Mouse (Mus musculus) embryonic facial prominence, embryonic 12.5 days (tissue): Measurements from ENCODE around the gene Cdca7l. TPM values are rescaled to one million over a fixed set of nuclear protein-coding genes. Genes with fewer than 3 reads are reported as not detected.
"Not testable (repeated sequence)": the region's sequence is repeated elsewhere in the genome, so short reads cannot be mapped to it uniquely, and the experiment has no call there.

Source experiments
- ATAC-seq: fragments of 200-750 bp; cut with Nextera tagmentation; 2 replicates; pipeline ENCODE4 v1.8.0; 2017; ENCODE audit not compliant: insufficient number of reproducible peaks, insufficient read depth, low FRiP score, low TSS enrichment
- H3K27ac ChIP-seq: fragments of 300-500 bp; sonication (generic); 2 replicates; pipeline ENCODE4 v1.5.1; 2016; ENCODE audit warnings: mild to moderate bottlenecking
- H3K27me3 ChIP-seq: fragments of 300-500 bp; sonication (generic); 2 replicates; pipeline ENCODE4 v1.6.1; 2016; ENCODE audit warnings: mild to moderate bottlenecking, moderate library complexity
- H3K36me3 ChIP-seq: fragments of 300-500 bp; sonication (generic); 2 replicates; pipeline ENCODE4 v1.6.1; 2016; ENCODE audit warnings: mild to moderate bottlenecking
- H3K4me1 ChIP-seq: fragments of 300-500 bp; sonication (generic); 2 replicates; pipeline ENCODE4 v1.6.1; 2016
- H3K4me2 ChIP-seq: fragments of 300-500 bp; sonication (generic); replicated peaks from 2 replicates; pipeline ENCODE4 v1.6.1; 2016; ENCODE audit warnings: mild to moderate bottlenecking, moderate library complexity
- H3K4me3 ChIP-seq: fragments of 300-500 bp; sonication (generic); 2 replicates; pipeline ENCODE4 v1.5.1; 2016; ENCODE audit warnings: mild to moderate bottlenecking
- H3K9ac ChIP-seq: fragments of 300-500 bp; sonication (generic); 2 replicates; pipeline ENCODE4 v1.6.1; 2016; ENCODE audit warnings: mild to moderate bottlenecking, moderate library complexity
- H3K9me3 ChIP-seq: fragments of 300-500 bp; sonication (generic); 2 replicates; pipeline ENCODE4 v1.6.1; 2016; ENCODE audit warnings: mild to moderate bottlenecking, moderate library complexity
- WGBS: fragments of 180-500 bp; shearing (Covaris S2); methylation state at CpG from one replicate; pipeline ENCODE4 v1.1.7; 2016; 5-methylcytosine and 5-hydroxymethylcytosine counted together
- polyA plus RNA-seq: library from polyadenylated mRNA; unstranded; fragments of >200 nt; fragmentation: Nextera tagmentation; extraction: Ambion mirVana; gene quantifications from 2 replicates; pipeline ENCODE4 v1.2.1, GENCODE M21; 2016

Gene Cdca7l
- polyA plus RNA-seq: 34.1 and 34.6 TPM in 2 replicates

DNA sequence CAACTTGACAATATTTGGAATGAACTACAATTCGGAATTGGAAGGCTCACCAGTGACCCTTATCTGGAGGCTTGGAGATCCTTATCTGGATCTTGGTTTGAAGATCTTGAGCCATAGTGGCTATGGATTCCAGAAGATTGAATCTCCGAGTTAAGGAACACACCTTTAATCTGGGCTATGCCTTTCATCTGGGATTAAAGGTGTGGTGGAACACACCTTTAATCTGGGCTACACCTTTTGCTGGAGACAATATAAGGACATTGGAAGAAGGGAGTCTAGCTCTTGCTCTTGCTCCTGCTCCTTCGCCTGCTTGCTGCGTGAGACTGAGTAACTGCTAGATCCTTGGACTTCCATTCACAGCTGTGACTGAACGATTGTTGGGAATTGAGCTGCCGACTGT, at the start of gene Cdca7l:
Gene Cdca7l (plus strand): TSS at position 301 of the 400 bp plus-strand sequence.
- H3K27me3 ChIP-seq, H3K9me3 ChIP-seq, H3K4me1 ChIP-seq, H3K27ac ChIP-seq, H3K36me3 ChIP-seq, H3K9ac ChIP-seq, ATAC-seq, H3K4me3 ChIP-seq, H3K4me2 ChIP-seq: not testable (repeated sequence)
- 95% methylated on average over 2 of the region's 6 CpGs for WGBS

- no peak for ATAC-seq
Observed at GRCm38 (mm10) chr12:117756010-117756409, 48.1 kb upstream of the Cdca7l start.

DNA sequence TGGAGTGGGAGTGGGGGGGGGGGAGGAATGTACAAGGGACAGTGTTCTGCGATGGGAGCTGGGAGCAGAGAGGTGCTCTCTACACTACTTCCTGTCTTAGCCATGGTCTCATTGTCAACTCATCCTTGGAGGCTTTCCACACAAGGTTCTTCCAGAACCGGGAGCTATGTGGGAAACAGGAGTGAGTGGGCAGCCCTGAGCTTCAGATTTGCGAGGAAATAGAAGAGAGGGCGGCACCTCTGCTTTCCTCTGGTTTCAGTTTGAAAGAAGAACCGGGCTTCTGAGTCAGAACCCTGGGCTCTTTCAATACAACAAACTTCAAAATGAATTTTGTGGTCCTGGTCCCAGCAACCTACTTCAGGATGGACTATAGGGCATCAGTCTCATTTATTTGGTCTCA, 43.7 kb upstream of the Cdca7l start:
- H3K9ac ChIP-seq: no peak overlapping the region
- H3K27ac ChIP-seq: no peak overlapping the region
- no peaks in the 10 kb centered on the region for H3K27me3 ChIP-seq
- no peaks in the 10 kb centered on the region for H3K4me1 ChIP-seq
- 84% methylated on average over 5 of the region's 5 CpGs for WGBS
- no peaks in the 10 kb centered on the region for H3K9me3 ChIP-seq
- ATAC-seq: no peak
- H3K4me3 ChIP-seq: no peak overlapping the region
- H3K4me2 ChIP-seq: no peak overlapping the region
- no peaks in the 10 kb centered on the region for H3K36me3 ChIP-seq

More at GRCm38 (mm10) chr12:117756010-117756409, 48.1 kb upstream of the Cdca7l start:
- WGBS: 67% methylated on average over 7 of the region's 7 CpGs
- no peak overlapping the region for H3K4me3 ChIP-seq
- no peak overlapping the region for H3K9ac ChIP-seq
- no peaks in the 10 kb centered on the region for H3K27me3 ChIP-seq
- peaks cover 12% of the 10 kb centered on the region for H3K4me1 ChIP-seq
- H3K27ac ChIP-seq: no peak overlapping the region
- H3K9me3 ChIP-seq: no peaks in the 10 kb centered on the region
- H3K36me3 ChIP-seq: no peaks in the 10 kb centered on the region
- no peak overlapping the region for H3K4me2 ChIP-seq

DNA sequence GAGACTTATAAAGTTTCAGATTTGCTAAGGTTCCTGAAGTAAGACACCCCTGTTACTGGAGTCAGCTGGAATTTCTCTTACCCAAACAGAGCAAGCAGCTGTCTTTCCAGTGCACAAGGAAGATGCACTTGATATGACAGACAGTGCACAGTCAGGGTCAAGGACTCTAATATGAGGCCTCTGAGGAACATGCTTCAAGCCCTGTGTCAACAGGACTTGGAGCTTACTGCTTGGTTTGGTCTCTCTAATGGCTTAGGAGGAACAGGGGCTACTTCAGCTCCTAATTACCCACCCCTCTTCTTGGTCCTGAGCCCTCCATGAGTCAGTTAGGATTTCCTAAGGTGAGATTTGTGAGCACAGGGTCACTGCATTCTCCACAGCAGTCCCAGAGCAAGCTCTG, 43.2 kb upstream of the Cdca7l start:
- Histone ChIP-seq H3K36me3 (no peaks in the 10 kb centered on the region), H3K4me3 (no peak overlapping the region), H3K4me2 (no peak overlapping the region), H3K27me3 (no peaks in the 10 kb centered on the region), H3K27ac (no peak overlapping the region), H3K9ac (no peak overlapping the region), H3K4me1 (no peaks in the 10 kb centered on the region), H3K9me3 (no peaks in the 10 kb centered on the region)
- ATAC-seq: no peak

GRCm38 (mm10) chr12:117761698-117762097, 42.4 kb upstream of the Cdca7l start:
- no peak for ATAC-seq
- H3K27ac ChIP-seq: no peak overlapping the region
- H3K4me1 ChIP-seq: no peaks in the 10 kb centered on the region
- no peaks in the 10 kb centered on the region for H3K36me3 ChIP-seq
- no peak overlapping the region for H3K4me3 ChIP-seq
- no peak overlapping the region for H3K4me2 ChIP-seq
- WGBS: 50% methylated on average over 1 of the region's 1 CpGs
- H3K9ac ChIP-seq: no peak overlapping the region
- no peaks in the 10 kb centered on the region for H3K9me3 ChIP-seq
- H3K27me3 ChIP-seq: no peaks in the 10 kb centered on the region

GRCm38 (mm10) chr12:117763247-117763646, 40.8 kb upstream of the Cdca7l start:
- Histone ChIP-seq H3K27ac (no peak overlapping the region), H3K4me2 (no peak overlapping the region), H3K27me3 (no peaks in the 10 kb centered on the region), H3K36me3 (no peaks in the 10 kb centered on the region), H3K9me3 (no peaks in the 10 kb centered on the region), H3K4me1 (no peaks in the 10 kb centered on the region), H3K9ac (no peak overlapping the region), H3K4me3 (no peak overlapping the region)
- 74% methylated on average over 3 of the region's 3 CpGs for WGBS
- no peak for ATAC-seq

- no peak for ATAC-seq
- H3K27ac ChIP-seq: no peak overlapping the region
- 7% methylated on average over 7 of the region's 7 CpGs for WGBS
Observed at GRCm38 (mm10) chr12:117764839-117765238, 39.2 kb upstream of the Cdca7l start.

DNA sequence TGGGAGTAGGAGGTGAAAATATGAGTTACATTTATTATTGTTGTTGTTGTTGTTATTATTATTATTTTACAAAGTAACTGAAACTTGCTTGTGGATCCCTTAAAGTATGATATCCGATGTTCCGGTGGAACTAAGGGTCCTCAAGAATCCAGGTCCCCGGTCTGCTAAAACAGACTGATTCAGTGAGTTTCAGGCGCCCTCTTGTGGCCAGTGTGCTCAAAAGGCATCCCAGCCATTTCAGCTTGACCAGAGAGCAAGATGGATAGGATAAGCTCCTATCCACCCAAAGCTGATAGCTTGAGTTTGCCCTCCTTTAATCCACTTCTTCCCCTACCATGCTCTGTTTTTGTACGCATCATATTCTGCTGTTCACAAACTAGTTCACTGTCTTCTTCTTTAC, 35.0 kb upstream of the Cdca7l start:
- Histone ChIP-seq H3K9ac (no peak overlapping the region), H3K9me3 (no peaks in the 10 kb centered on the region), H3K4me3 (no peak overlapping the region), H3K4me2 (no peak overlapping the region), H3K27me3 (no peaks in the 10 kb centered on the region), H3K4me1 (no peaks in the 10 kb centered on the region), H3K27ac (no peak overlapping the region), H3K36me3 (no peaks in the 10 kb centered on the region)
- no peak for ATAC-seq
- WGBS: 9% methylated on average over 5 of the region's 5 CpGs

More at GRCm38 (mm10) chr12:117764839-117765238, 39.2 kb upstream of the Cdca7l start:
- Histone ChIP-seq H3K27me3 (no peaks in the 10 kb centered on the region), H3K4me3 (no peak overlapping the region), H3K9me3 (no peaks in the 10 kb centered on the region), H3K4me1 (no peaks in the 10 kb centered on the region), H3K9ac (no peak overlapping the region), H3K4me2 (no peak overlapping the region), H3K36me3 (no peaks in the 10 kb centered on the region)

- Histone ChIP-seq H3K4me2 (no peak overlapping the region), H3K9ac (no peak overlapping the region), H3K9me3 (no peaks in the 10 kb centered on the region), H3K27me3 (no peaks in the 10 kb centered on the region), H3K27ac (no peak overlapping the region), H3K36me3 (no peaks in the 10 kb centered on the region), H3K4me1 (no peaks in the 10 kb centered on the region), H3K4me3 (no peak overlapping the region)
- WGBS: 54% methylated on average over 2 of the region's 2 CpGs
- ATAC-seq: no peak
Observed at GRCm38 (mm10) chr12:117770211-117770610, 33.9 kb upstream of the Cdca7l start.

DNA sequence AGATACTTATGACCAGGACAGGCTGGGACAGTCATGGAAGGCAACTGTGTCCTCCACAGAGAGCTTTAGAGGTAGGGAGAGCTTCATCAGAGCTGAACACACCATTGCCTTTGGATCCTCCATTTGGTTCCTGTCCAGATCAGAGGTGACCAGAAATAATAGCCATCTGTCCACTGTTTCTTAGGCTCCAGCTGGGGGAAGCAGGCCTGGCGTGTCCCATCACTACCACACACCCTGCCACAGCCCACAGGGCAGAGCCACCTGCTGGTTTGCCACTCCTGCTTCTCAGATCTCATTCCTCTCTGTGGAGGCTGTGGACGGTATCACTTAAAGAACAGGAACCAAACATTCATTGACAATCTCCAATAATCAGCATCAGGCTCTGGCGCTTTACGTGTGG, 32.9 kb upstream of the Cdca7l start:
- no peaks in the 10 kb centered on the region for H3K9me3 ChIP-seq
- ATAC-seq: no peak
- H3K4me3 ChIP-seq: no peak overlapping the region
- no peaks in the 10 kb centered on the region for H3K4me1 ChIP-seq
- H3K36me3 ChIP-seq: no peaks in the 10 kb centered on the region
- no peak overlapping the region for H3K4me2 ChIP-seq
- H3K9ac ChIP-seq: no peak overlapping the region
- 82% methylated on average over 4 of the region's 4 CpGs for WGBS
- no peak overlapping the region for H3K27ac ChIP-seq
- H3K27me3 ChIP-seq: no peaks in the 10 kb centered on the region

DNA sequence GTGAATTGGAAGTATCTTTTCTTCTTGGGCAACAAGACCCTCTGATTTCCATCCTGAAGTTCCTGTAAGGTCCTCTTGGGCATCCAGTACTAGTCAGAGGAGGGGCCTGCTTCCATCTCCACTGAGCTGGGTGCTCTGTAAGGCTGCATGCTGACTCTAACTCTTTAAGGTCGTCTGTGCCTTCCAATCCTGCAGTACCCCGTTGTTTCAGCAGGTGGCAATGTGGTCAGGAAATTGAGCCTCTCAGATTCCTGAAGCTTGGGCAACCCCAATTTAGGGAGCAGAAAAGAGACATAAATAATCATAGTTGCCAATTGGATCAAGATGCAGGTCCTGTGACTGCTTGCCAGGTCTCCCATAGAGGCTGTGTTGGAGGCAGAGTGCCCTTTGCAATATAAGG, 31.5 kb upstream of the Cdca7l start:
- no peaks in the 10 kb centered on the region for H3K27me3 ChIP-seq
- no peak overlapping the region for H3K27ac ChIP-seq
- H3K9ac ChIP-seq: no peak overlapping the region
- H3K36me3 ChIP-seq: no peaks in the 10 kb centered on the region
- H3K4me1 ChIP-seq: no peaks in the 10 kb centered on the region
- no peak overlapping the region for H3K4me2 ChIP-seq
- WGBS: 4% methylated on average over 2 of the region's 2 CpGs
- no peaks in the 10 kb centered on the region for H3K9me3 ChIP-seq
- ATAC-seq: no peak
- H3K4me3 ChIP-seq: no peak overlapping the region

DNA sequence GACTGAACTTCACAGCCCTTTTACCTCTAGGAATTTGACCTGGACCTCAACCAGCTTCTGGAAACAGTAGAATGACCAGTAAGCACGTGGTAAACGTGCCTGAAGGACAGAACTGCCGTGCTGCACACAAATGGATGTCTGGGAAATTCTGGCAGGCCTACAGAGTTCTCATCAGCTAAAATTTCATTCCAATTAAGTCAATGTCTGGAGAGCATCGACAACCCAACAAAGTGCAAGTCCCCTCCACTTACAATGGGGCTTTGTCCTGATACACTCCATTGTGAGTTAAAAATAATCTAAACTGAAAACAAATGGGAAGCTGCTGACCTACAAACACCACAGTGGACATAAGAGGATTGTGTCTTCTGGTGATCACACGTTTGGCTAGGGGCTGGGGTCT, 27.2 kb upstream of the Cdca7l start:
- no peak overlapping the region for H3K27ac ChIP-seq
- ATAC-seq: no peak
- no peaks in the 10 kb centered on the region for H3K4me1 ChIP-seq
- WGBS: 51% methylated on average over 5 of the region's 5 CpGs
- no peak overlapping the region for H3K9ac ChIP-seq
- H3K4me3 ChIP-seq: no peak overlapping the region
- H3K9me3 ChIP-seq: no peaks in the 10 kb centered on the region
- H3K4me2 ChIP-seq: no peak overlapping the region
- H3K27me3 ChIP-seq: no peaks in the 10 kb centered on the region
- H3K36me3 ChIP-seq: no peaks in the 10 kb centered on the region

GRCm38 (mm10) chr12:117781360-117781759, 22.7 kb upstream of the Cdca7l start:
- Histone ChIP-seq H3K9ac (no peak overlapping the region), H3K4me2 (no peak overlapping the region), H3K4me3 (no peak overlapping the region), H3K27ac (no peak overlapping the region), H3K27me3 (no peaks in the 10 kb centered on the region), H3K36me3 (no peaks in the 10 kb centered on the region), H3K4me1 (no peaks in the 10 kb centered on the region), H3K9me3 (no peaks in the 10 kb centered on the region)
- ATAC-seq: no peak
- WGBS: 18% methylated on average over 2 of the region's 2 CpGs
